Mouse (Mus musculus): ENCODE data around the gene Ngp. TPM values are rescaled to one million over a fixed set of nuclear protein-coding genes. Genes with fewer than 3 reads are reported as not detected.
A peak's percentile ranks its signal among the peaks of the same experiment; 100 is the strongest.

Ngp gene
- polyA plus RNA-seq, 1 experiment, result 0.02 TPM

- Histone ChIP-seq H3K79me2 (ENCODE audit: control insufficient read depth, insufficient read depth) (peaks cover 19% of the 10 kb centered on the region), H3K36me3 (ENCODE audit: control insufficient read depth, insufficient read depth) (no peaks in the 10 kb centered on the region), H3K4me3 (ENCODE audit: insufficient read depth, poor library complexity, severe bottlenecking) (no peak overlapping the region), H3K27me3 (ENCODE audit: control insufficient read depth, insufficient read depth, insufficient read length) (no peaks in the 10 kb centered on the region), H3K79me3 (ENCODE audit: low read depth) (peaks cover 15% of the 10 kb centered on the region), H3ac (ENCODE audit: control insufficient read depth, insufficient read length, low read depth) (no peak overlapping the region)
- TF ChIP-seq MYOG (IDR thresholded peaks at IDR 0.05; ENCODE audit: control insufficient read depth, extremely low read depth, insufficient read length) (no peak), CTCF (IDR thresholded peaks at IDR 0.05; ENCODE audit: control insufficient read depth, insufficient read depth, insufficient read length) (peak; percentile 88)
Observed at GRCm38 (mm10) chr9:110410908-110411887, 8.3 kb upstream of the Ngp start.

- no peak overlapping the region for H3K4me3 ChIP-seq (ENCODE audit: insufficient read depth, poor library complexity, severe bottlenecking)
- peaks cover 2% of the 10 kb centered on the region for H3K79me2 ChIP-seq (ENCODE audit: control insufficient read depth, insufficient read depth)
- no peaks in the 10 kb centered on the region for H3K36me3 ChIP-seq (ENCODE audit: control insufficient read depth, insufficient read depth)
- H3ac ChIP-seq (ENCODE audit: control insufficient read depth, insufficient read length, low read depth), result no peak overlapping the region
- no peaks in the 10 kb centered on the region for H3K27me3 ChIP-seq (ENCODE audit: control insufficient read depth, insufficient read depth, insufficient read length)
- no peaks in the 10 kb centered on the region for H3K79me3 ChIP-seq (ENCODE audit: low read depth)
- no peak for TF ChIP-seq CEBPB (IDR thresholded peaks at IDR 0.05; ENCODE audit: low read depth)
- TF ChIP-seq MAX (IDR thresholded peaks at IDR 0.05), result no peak
- TF ChIP-seq USF1 (IDR thresholded peaks at IDR 0.05; ENCODE audit: low read depth), result no peak
- TF ChIP-seq CTCF (IDR thresholded peaks at IDR 0.05; ENCODE audit: control insufficient read depth, insufficient read depth, insufficient read length), result no peak
- no peak for TF ChIP-seq FOSL1 (IDR thresholded peaks at IDR 0.05; ENCODE audit: insufficient read depth, low read length, poor library complexity, severe bottlenecking)
- no peak for TF ChIP-seq MYOD1 (IDR thresholded peaks at IDR 0.05; ENCODE audit: control insufficient read depth, insufficient read length, low read depth)
- no peak for TF ChIP-seq MYOG (IDR thresholded peaks at IDR 0.05; ENCODE audit: control insufficient read depth, extremely low read depth, insufficient read length)
Observed at GRCm38 (mm10) chr9:110412926-110413325, 6.6 kb upstream of the Ngp start.

GRCm38 (mm10) chr9:110413785-110414184 is 5.8 kb upstream of the Ngp start:
- H3K4me3 ChIP-seq (ENCODE audit: insufficient read depth, poor library complexity, severe bottlenecking), result no peak overlapping the region
- no peaks in the 10 kb centered on the region for H3K79me2 ChIP-seq (ENCODE audit: control insufficient read depth, insufficient read depth)
- H3K36me3 ChIP-seq (ENCODE audit: control insufficient read depth, insufficient read depth), result no peaks in the 10 kb centered on the region
- H3K79me3 ChIP-seq (ENCODE audit: low read depth), result no peaks in the 10 kb centered on the region
- TF ChIP-seq CTCF (IDR thresholded peaks at IDR 0.05; ENCODE audit: control insufficient read depth, insufficient read depth, insufficient read length), result peak; percentile 10
- TF ChIP-seq MAX (IDR thresholded peaks at IDR 0.05), result no peak
- no peaks in the 10 kb centered on the region for H3K27me3 ChIP-seq (ENCODE audit: control insufficient read depth, insufficient read depth, insufficient read length)
- no peak overlapping the region for H3ac ChIP-seq (ENCODE audit: control insufficient read depth, insufficient read length, low read depth)

GRCm38 (mm10) chr9:110431241-110431640 is 11.7 kb downstream of the Ngp start:
- no peaks in the 10 kb centered on the region for H3K79me3 ChIP-seq (ENCODE audit: low read depth)
- no peak overlapping the region for H3K4me3 ChIP-seq (ENCODE audit: insufficient read depth, poor library complexity, severe bottlenecking)
- H3K79me2 ChIP-seq (ENCODE audit: control insufficient read depth, insufficient read depth), result no peaks in the 10 kb centered on the region
- H3K27me3 ChIP-seq (ENCODE audit: control insufficient read depth, insufficient read depth, insufficient read length), result no peaks in the 10 kb centered on the region
- H3ac ChIP-seq (ENCODE audit: control insufficient read depth, insufficient read length, low read depth), result no peak overlapping the region
- TF ChIP-seq MAX (IDR thresholded peaks at IDR 0.05) (no peak), USF1 (IDR thresholded peaks at IDR 0.05; ENCODE audit: low read depth) (no peak), CEBPB (IDR thresholded peaks at IDR 0.05; ENCODE audit: low read depth) (no peak), MYOD1 (IDR thresholded peaks at IDR 0.05; ENCODE audit: control insufficient read depth, insufficient read length, low read depth) (no peak), MYOG (IDR thresholded peaks at IDR 0.05; ENCODE audit: control insufficient read depth, extremely low read depth, insufficient read length) (no peak), CTCF (IDR thresholded peaks at IDR 0.05; ENCODE audit: control insufficient read depth, insufficient read depth, insufficient read length) (no peak), FOSL1 (IDR thresholded peaks at IDR 0.05; ENCODE audit: insufficient read depth, low read length, poor library complexity, severe bottlenecking) (no peak)
- H3K36me3 ChIP-seq (ENCODE audit: control insufficient read depth, insufficient read depth), result no peaks in the 10 kb centered on the region

GRCm38 (mm10) chr9:110433045-110433444 is 13.5 kb downstream of the Ngp start:
- TF ChIP-seq MYOG (IDR thresholded peaks at IDR 0.05; ENCODE audit: control insufficient read depth, extremely low read depth, insufficient read length) (no peak), MAX (IDR thresholded peaks at IDR 0.05) (no peak), CTCF (IDR thresholded peaks at IDR 0.05; ENCODE audit: control insufficient read depth, insufficient read depth, insufficient read length) (no peak), CEBPB (IDR thresholded peaks at IDR 0.05; ENCODE audit: low read depth) (no peak), USF1 (IDR thresholded peaks at IDR 0.05; ENCODE audit: low read depth) (no peak), MYOD1 (IDR thresholded peaks at IDR 0.05; ENCODE audit: control insufficient read depth, insufficient read length, low read depth) (no peak), FOSL1 (IDR thresholded peaks at IDR 0.05; ENCODE audit: insufficient read depth, low read length, poor library complexity, severe bottlenecking) (no peak)
- Histone ChIP-seq H3K36me3 (ENCODE audit: control insufficient read depth, insufficient read depth) (no peaks in the 10 kb centered on the region), H3K27me3 (ENCODE audit: control insufficient read depth, insufficient read depth, insufficient read length) (no peaks in the 10 kb centered on the region), H3K4me3 (ENCODE audit: insufficient read depth, poor library complexity, severe bottlenecking) (no peak overlapping the region), H3K79me2 (ENCODE audit: control insufficient read depth, insufficient read depth) (no peaks in the 10 kb centered on the region), H3ac (ENCODE audit: control insufficient read depth, insufficient read length, low read depth) (no peak overlapping the region), H3K79me3 (ENCODE audit: low read depth) (no peaks in the 10 kb centered on the region)

GRCm38 (mm10) chr9:110436041-110436440 is 16.5 kb downstream of the Ngp start:
- TF ChIP-seq MYOG (IDR thresholded peaks at IDR 0.05; ENCODE audit: control insufficient read depth, extremely low read depth, insufficient read length) (no peak), FOSL1 (IDR thresholded peaks at IDR 0.05; ENCODE audit: insufficient read depth, low read length, poor library complexity, severe bottlenecking) (no peak), CTCF (IDR thresholded peaks at IDR 0.05; ENCODE audit: control insufficient read depth, insufficient read depth, insufficient read length) (no peak), MAX (IDR thresholded peaks at IDR 0.05) (no peak), USF1 (IDR thresholded peaks at IDR 0.05; ENCODE audit: low read depth) (no peak), CEBPB (IDR thresholded peaks at IDR 0.05; ENCODE audit: low read depth) (no peak)
- H3K27me3 ChIP-seq (ENCODE audit: control insufficient read depth, insufficient read depth, insufficient read length), result no peaks in the 10 kb centered on the region
- H3K79me3 ChIP-seq (ENCODE audit: low read depth), result no peaks in the 10 kb centered on the region
- no peaks in the 10 kb centered on the region for H3K79me2 ChIP-seq (ENCODE audit: control insufficient read depth, insufficient read depth)
- H3ac ChIP-seq (ENCODE audit: control insufficient read depth, insufficient read length, low read depth), result no peak overlapping the region
- no peak overlapping the region for H3K4me3 ChIP-seq (ENCODE audit: insufficient read depth, poor library complexity, severe bottlenecking)
- H3K36me3 ChIP-seq (ENCODE audit: control insufficient read depth, insufficient read depth), result no peaks in the 10 kb centered on the region
